Mouse (Mus musculus) hindbrain, embryonic 15.5 days (tissue): ENCODE measurements around the gene Ctnnd2. TPM values are rescaled to one million over a fixed set of nuclear protein-coding genes. Genes with fewer than 3 reads are reported as not detected.

Source experiments
- ATAC-seq: fragments of 200-750 bp; cut with Nextera tagmentation; 2 replicates; pipeline ENCODE4 v1.8.0; 2017; ENCODE audit warnings: low read depth, moderate number of reproducible peaks, moderate TSS enrichment; ENCODE audit not compliant: low FRiP score
- H3K27ac ChIP-seq: fragments of 300-500 bp; sonication (generic); replicated peaks from 2 replicates; pipeline ENCODE4 v1.5.1; 2015; ENCODE audit warnings: mild to moderate bottlenecking, inconsistent platforms
- H3K27me3 ChIP-seq: fragments of 300-500 bp; sonication (generic); 2 replicates; pipeline ENCODE4 v1.6.1; 2015; ENCODE audit warnings: control low read depth, inconsistent platforms
- H3K36me3 ChIP-seq: fragments of 300-500 bp; sonication (generic); 2 replicates; pipeline ENCODE4 v1.6.1; 2015; ENCODE audit warnings: control low read depth, inconsistent platforms
- H3K4me1 ChIP-seq: fragments of 300-500 bp; sonication (generic); replicated peaks from 2 replicates; pipeline ENCODE4 v1.6.1; 2015; ENCODE audit warnings: control low read depth, inconsistent platforms
- H3K4me2 ChIP-seq: fragments of 300-500 bp; sonication (generic); 2 replicates; pipeline ENCODE4 v1.6.1; 2015; ENCODE audit warnings: moderate library complexity, mild to moderate bottlenecking, inconsistent platforms
- H3K4me3 ChIP-seq: fragments of 300-500 bp; sonication (generic); 2 replicates; pipeline ENCODE4 v1.5.1; 2015; ENCODE audit warnings: mild to moderate bottlenecking, inconsistent platforms
- H3K9ac ChIP-seq: fragments of 300-500 bp; sonication (generic); 2 replicates; pipeline ENCODE4 v1.6.1; 2015; ENCODE audit warnings: inconsistent platforms
- H3K9me3 ChIP-seq: fragments of 300-500 bp; sonication (generic); 2 replicates; pipeline ENCODE4 v1.6.1; 2016; ENCODE audit warnings: control low read depth, inconsistent platforms
- WGBS: fragments of 180-500 bp; shearing (Covaris S2); methylation state at CpG from one replicate; pipeline ENCODE4 v1.1.7; 2015; 5-methylcytosine and 5-hydroxymethylcytosine counted together
- polyA plus RNA-seq: library from polyadenylated mRNA; unstranded; fragments of >200 nt; fragmentation: Nextera tagmentation; extraction: Ambion mirVana; gene quantifications from 2 replicates; pipeline ENCODE4 v1.2.1, GENCODE M21; 2015

Gene Ctnnd2
- polyA plus RNA-seq, 1 experiment from 2014 or later = 71.8 TPM

GRCm38 (mm10) chr15:30779903-30780302 is 607.5 kb downstream of the Ctnnd2 start:
- Histone ChIP-seq H3K4me1 (0 out of 2 replicates have a peak, but pooled peaks cover 5% of the 10 kb centered on the region), H3K9me3 (no peaks in the 10 kb centered on the region), H3K9ac (no peak overlapping the region), H3K27me3 (no peaks in the 10 kb centered on the region), H3K36me3 (no peaks in the 10 kb centered on the region), H3K4me3 (no peak overlapping the region), H3K4me2 (no peak overlapping the region), H3K27ac (no peak overlapping the region)
- 88% methylated on average over 1 of the region's 1 CpGs for WGBS
- no peak for ATAC-seq

GRCm38 (mm10) chr15:30780977-30781376 is 608.6 kb downstream of the Ctnnd2 start:
- no peak for ATAC-seq
- Histone ChIP-seq H3K4me2 (no peak overlapping the region), H3K4me1 (0 out of 2 replicates have a peak, but pooled peaks cover 5% of the 10 kb centered on the region), H3K27me3 (no peaks in the 10 kb centered on the region), H3K36me3 (no peaks in the 10 kb centered on the region), H3K9ac (no peak overlapping the region), H3K9me3 (no peaks in the 10 kb centered on the region), H3K4me3 (no peak overlapping the region), H3K27ac (no peak overlapping the region)

- no peak overlapping the region for H3K9ac ChIP-seq
- no peak for ATAC-seq
- H3K4me3 ChIP-seq = no peak overlapping the region
- 0 out of 2 replicates have a peak, but pooled peaks cover 5% of the 10 kb centered on the region for H3K4me1 ChIP-seq
- 90% methylated on average over 5 of the region's 5 CpGs for WGBS
- no peaks in the 10 kb centered on the region for H3K36me3 ChIP-seq
- no peaks in the 10 kb centered on the region for H3K27me3 ChIP-seq
- H3K9me3 ChIP-seq = no peaks in the 10 kb centered on the region
- H3K4me2 ChIP-seq = no peak overlapping the region
- H3K27ac ChIP-seq = no peak overlapping the region
Observed at GRCm38 (mm10) chr15:30785706-30786320, 613.4 kb downstream of the Ctnnd2 start.

DNA sequence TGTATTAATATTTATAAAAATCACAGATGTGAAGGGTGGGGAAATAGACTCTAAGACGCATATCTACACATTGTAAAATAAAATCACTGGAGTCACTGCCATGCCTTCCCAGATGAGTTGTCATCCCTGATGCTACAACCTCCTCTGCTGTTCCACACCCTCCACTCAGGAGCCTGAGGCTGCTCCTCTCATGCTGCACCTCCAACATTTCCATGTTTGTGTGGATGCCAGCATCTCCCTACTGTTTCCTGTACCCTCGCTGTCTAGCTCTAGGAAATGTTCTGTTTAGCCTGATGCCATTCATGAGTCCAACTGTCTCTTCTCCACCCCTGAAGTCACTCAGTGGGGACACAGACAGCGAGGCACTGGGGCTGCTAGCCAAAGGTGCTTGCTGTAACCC is 620.9 kb downstream of the Ctnnd2 start:
- Histone ChIP-seq H3K4me1 (no peaks in the 10 kb centered on the region; the same call in 1 of the 2 replicates), H3K27me3 (no peaks in the 10 kb centered on the region), H3K36me3 (no peaks in the 10 kb centered on the region), H3K9ac (no peak overlapping the region), H3K4me3 (no peak overlapping the region), H3K9me3 (no peaks in the 10 kb centered on the region), H3K27ac (no peak overlapping the region), H3K4me2 (no peak overlapping the region)
- WGBS = 88% methylated on average over 3 of the region's 3 CpGs
- ATAC-seq = no peak

DNA sequence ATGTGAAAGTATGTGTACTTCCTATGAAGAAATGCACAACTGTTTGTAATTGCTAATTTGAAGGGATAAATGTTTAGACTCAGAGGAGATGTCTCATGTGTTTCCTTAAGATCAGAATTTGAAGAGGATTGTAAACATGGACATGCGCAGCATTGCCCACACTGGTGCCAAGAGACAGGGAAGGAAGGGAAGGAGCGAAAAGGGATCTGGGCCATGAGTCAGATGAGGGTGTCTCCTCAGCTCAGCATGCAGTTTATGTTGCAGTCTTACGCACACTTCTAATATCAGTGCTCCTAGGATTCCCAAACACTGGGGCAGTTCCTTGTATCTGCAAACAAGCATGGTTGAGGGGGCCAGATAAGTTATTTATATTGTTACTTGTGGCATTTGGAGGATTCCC is 623.3 kb downstream of the Ctnnd2 start:
- H3K9me3 ChIP-seq = no peaks in the 10 kb centered on the region
- no peaks in the 10 kb centered on the region; the same call in 1 of the 2 replicates for H3K4me1 ChIP-seq
- no peak overlapping the region for H3K27ac ChIP-seq
- 91% methylated on average over 3 of the region's 3 CpGs for WGBS
- no peaks in the 10 kb centered on the region for H3K27me3 ChIP-seq
- H3K4me2 ChIP-seq = no peak overlapping the region
- no peak overlapping the region for H3K4me3 ChIP-seq
- ATAC-seq = no peak
- H3K9ac ChIP-seq = no peak overlapping the region
- H3K36me3 ChIP-seq = no peaks in the 10 kb centered on the region

GRCm38 (mm10) chr15:30827424-30828263 is 655.3 kb downstream of the Ctnnd2 start:
- H3K27ac ChIP-seq = peak overlapping the region; percentile 64; the same call in 1 of the 2 replicates
- 66% methylated on average over 17 of the region's 17 CpGs for WGBS
- peaks cover 8% of the 10 kb centered on the region; the same call in 1 of the 2 replicates for H3K4me1 ChIP-seq
- no peak overlapping the region for H3K9ac ChIP-seq
- H3K36me3 ChIP-seq = no peaks in the 10 kb centered on the region
- H3K27me3 ChIP-seq = no peaks in the 10 kb centered on the region
- H3K4me2 ChIP-seq = no peak overlapping the region
- no peaks in the 10 kb centered on the region for H3K9me3 ChIP-seq
- H3K4me3 ChIP-seq = no peak overlapping the region
- peak; percentile 69 for ATAC-seq

DNA sequence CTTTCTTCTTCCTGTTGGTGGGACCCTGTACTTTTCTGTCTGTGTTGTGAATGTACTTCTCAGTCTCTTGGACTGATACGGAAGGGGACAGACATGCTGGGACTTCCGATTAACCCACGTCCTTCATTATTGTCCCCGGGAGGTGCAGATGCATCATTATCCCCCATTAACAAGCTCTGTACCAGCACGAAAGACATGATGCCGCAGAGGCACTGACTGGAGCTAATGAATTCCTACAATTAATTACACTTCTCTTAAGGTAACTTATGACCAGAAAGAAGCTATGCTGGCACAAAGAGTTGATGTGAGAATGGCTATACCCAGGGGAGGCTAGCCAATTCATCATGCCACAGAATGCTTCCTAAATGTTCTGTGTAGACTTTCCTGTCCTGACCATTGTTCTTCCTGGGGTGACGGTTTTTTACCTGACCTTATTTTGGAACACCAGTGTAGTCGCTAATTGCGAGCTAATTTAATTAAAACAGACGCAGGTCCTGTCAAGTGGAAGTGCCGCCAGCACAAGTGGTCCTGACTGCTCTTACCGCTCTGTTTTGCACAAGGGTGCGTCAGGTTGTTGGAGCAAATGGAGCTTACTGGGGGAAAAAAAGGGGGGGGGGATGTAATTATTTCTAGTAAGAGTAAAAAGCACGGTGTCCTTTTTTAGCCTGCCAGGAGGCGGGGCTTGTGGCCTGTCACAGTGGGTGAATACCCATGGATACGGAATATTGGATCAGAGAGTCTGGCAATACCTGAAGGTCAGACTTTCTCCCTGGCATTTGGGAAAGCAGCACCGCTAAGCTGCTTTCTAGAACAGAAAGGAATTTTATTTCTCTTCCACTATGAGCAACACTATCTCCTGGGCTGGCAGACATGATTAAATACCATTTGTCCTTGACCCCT is 685.1 kb downstream of the Ctnnd2 start:
- Histone ChIP-seq H3K27me3 (no peaks in the 10 kb centered on the region), H3K4me1 (peaks cover 14% of the 10 kb centered on the region), H3K4me2 (no peak overlapping the region), H3K36me3 (no peaks in the 10 kb centered on the region), H3K4me3 (no peak overlapping the region), H3K9me3 (no peaks in the 10 kb centered on the region), H3K27ac (no peak overlapping the region), H3K9ac (no peak overlapping the region)
- peak; percentile 47; the same call in 1 of the 2 replicates for ATAC-seq
- 49% methylated on average over 17 of the region's 17 CpGs for WGBS

- Histone ChIP-seq H3K36me3 (no peaks in the 10 kb centered on the region), H3K9ac (no peak overlapping the region), H3K4me3 (no peak overlapping the region), H3K4me1 (no peaks in the 10 kb centered on the region), H3K27me3 (no peaks in the 10 kb centered on the region), H3K9me3 (no peaks in the 10 kb centered on the region), H3K27ac (no peak overlapping the region), H3K4me2 (no peak overlapping the region)
- 95% methylated on average over 5 of the region's 5 CpGs for WGBS
- no peak for ATAC-seq
Observed at GRCm38 (mm10) chr15:30867429-30867828, 695.0 kb downstream of the Ctnnd2 start.

- no peak overlapping the region for H3K9ac ChIP-seq
- H3K36me3 ChIP-seq = no peaks in the 10 kb centered on the region
- no peak overlapping the region for H3K4me2 ChIP-seq
- WGBS = 81% methylated on average over 12 of the region's 12 CpGs
- H3K27ac ChIP-seq = no peak overlapping the region
- H3K27me3 ChIP-seq = no peaks in the 10 kb centered on the region
- peak; percentile 38 for ATAC-seq
- no peak overlapping the region for H3K4me3 ChIP-seq
- H3K4me1 ChIP-seq = no peaks in the 10 kb centered on the region
- no peaks in the 10 kb centered on the region for H3K9me3 ChIP-seq
Observed at GRCm38 (mm10) chr15:30869673-30870512, 697.5 kb downstream of the Ctnnd2 start.

GRCm38 (mm10) chr15:30875523-30875922 is 703.1 kb downstream of the Ctnnd2 start:
- Histone ChIP-seq H3K27ac (no peak overlapping the region), H3K4me2 (no peak overlapping the region), H3K27me3 (no peaks in the 10 kb centered on the region), H3K9me3 (no peaks in the 10 kb centered on the region), H3K4me1 (no peaks in the 10 kb centered on the region), H3K36me3 (no peaks in the 10 kb centered on the region), H3K4me3 (no peak overlapping the region), H3K9ac (no peak overlapping the region)
- WGBS = 59% methylated on average over 1 of the region's 1 CpGs
- no peak for ATAC-seq

DNA sequence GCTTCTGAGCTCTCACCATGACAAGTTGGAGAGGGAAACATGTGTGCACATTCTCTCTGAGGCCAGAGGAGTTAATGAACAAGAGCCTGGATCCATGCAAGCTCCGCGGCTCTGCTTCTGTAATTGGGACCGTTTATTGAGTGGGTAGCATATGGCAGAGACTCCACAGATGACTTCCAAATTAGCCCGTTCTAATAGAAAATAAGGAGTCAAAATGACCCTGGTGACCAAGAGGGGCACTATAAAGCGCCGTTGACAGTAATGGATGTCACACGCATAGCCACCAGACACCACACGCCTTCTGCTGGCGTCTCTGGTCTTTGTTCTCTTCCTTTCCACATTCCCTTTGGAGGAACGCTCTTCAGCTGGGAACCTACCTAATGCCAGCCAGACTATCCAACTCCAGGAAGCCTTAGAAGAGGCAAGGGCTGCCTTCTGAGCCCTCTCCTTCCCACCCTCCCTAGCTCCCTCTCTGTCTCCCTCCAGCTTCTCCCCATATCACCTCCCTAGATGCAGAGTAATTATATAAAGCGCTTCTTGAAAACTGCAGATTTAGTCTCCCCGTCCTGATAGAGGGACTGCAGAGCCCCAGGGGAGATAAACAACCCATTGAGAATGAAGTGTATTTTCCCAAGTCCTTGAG is 712.4 kb downstream of the Ctnnd2 start:
- Histone ChIP-seq H3K27me3 (no peaks in the 10 kb centered on the region), H3K9me3 (no peaks in the 10 kb centered on the region), H3K4me2 (no peak overlapping the region), H3K9ac (no peak overlapping the region), H3K4me3 (no peak overlapping the region), H3K27ac (peak overlapping the region; percentile 63), H3K36me3 (no peaks in the 10 kb centered on the region), H3K4me1 (peaks cover 19% of the 10 kb centered on the region)
- peak; percentile 51 for ATAC-seq
- 53% methylated on average over 12 of the region's 12 CpGs for WGBS
